Mouse (Mus musculus): ENCODE measurements around the gene Dscaml1. TPM values are rescaled to one million over a fixed set of nuclear protein-coding genes. Genes with fewer than 3 reads are reported as not detected.

Dscaml1 gene
- polyA plus RNA-seq, 1 experiment from 2014 or later = 0.23 TPM

GRCm38 (mm10) chr9:45465396-45466019, 39.1 kb downstream of the Dscaml1 start:
- no peak for ATAC-seq (ENCODE audit: insufficient number of reproducible peaks, low FRiP score, low TSS enrichment, low read depth)
- Histone ChIP-seq H3K27ac (no peak overlapping the region), H3K4me3 (no peak overlapping the region), H3K9me3 (no peaks in the 10 kb centered on the region), H3K9ac (no peak overlapping the region), H3K36me3 (no peaks in the 10 kb centered on the region), H3K4me1 (peaks cover 7% of the 10 kb centered on the region), H3K4me2 (no peak overlapping the region), H3K27me3 (no peaks in the 10 kb centered on the region)
- WGBS = 23% methylated on average over 6 of the region's 6 CpGs

GRCm38 (mm10) chr9:45468235-45468634, 41.8 kb downstream of the Dscaml1 start:
- Histone ChIP-seq H3K4me3 (no peak overlapping the region), H3K9me3 (no peaks in the 10 kb centered on the region), H3K27ac (no peak overlapping the region), H3K4me2 (no peak overlapping the region), H3K9ac (no peak overlapping the region), H3K36me3 (no peaks in the 10 kb centered on the region), H3K27me3 (no peaks in the 10 kb centered on the region), H3K4me1 (peaks cover 7% of the 10 kb centered on the region)
- no peak for ATAC-seq (ENCODE audit: insufficient number of reproducible peaks, low FRiP score, low TSS enrichment, low read depth)
- whole genome bisulfite sequencing = 72% methylated on average over 10 of the region's 10 CpGs

GRCm38 (mm10) chr9:45470746-45471471, 44.5 kb downstream of the Dscaml1 start:
- Histone ChIP-seq H3K9me3 (no peaks in the 10 kb centered on the region), H3K4me3 (no peak overlapping the region), H3K4me1 (no peaks in the 10 kb centered on the region), H3K27me3 (no peaks in the 10 kb centered on the region), H3K4me2 (no peak overlapping the region), H3K27ac (no peak overlapping the region), H3K36me3 (no peaks in the 10 kb centered on the region), H3K9ac (no peak overlapping the region)
- ATAC-seq (ENCODE audit: insufficient number of reproducible peaks, low FRiP score, low TSS enrichment, low read depth) = no peak
- 78% methylated on average over 10 of the region's 10 CpGs for WGBS

- Histone ChIP-seq H3K36me3 (no peaks in the 10 kb centered on the region), H3K27me3 (no peaks in the 10 kb centered on the region), H3K9me3 (no peaks in the 10 kb centered on the region), H3K4me1 (no peaks in the 10 kb centered on the region), H3K4me3 (no peak overlapping the region), H3K4me2 (no peak overlapping the region), H3K27ac (no peak overlapping the region), H3K9ac (no peak overlapping the region)
- no peak for ATAC-seq (ENCODE audit: insufficient number of reproducible peaks, low FRiP score, low TSS enrichment, low read depth)
- 17% methylated on average over 9 of the region's 9 CpGs for WGBS
Observed at GRCm38 (mm10) chr9:45471691-45472090, 45.3 kb downstream of the Dscaml1 start.

- no peaks in the 10 kb centered on the region for H3K9me3 ChIP-seq
- no peak overlapping the region for H3K9ac ChIP-seq
- no peaks in the 10 kb centered on the region for H3K36me3 ChIP-seq
- H3K27me3 ChIP-seq = no peaks in the 10 kb centered on the region
- H3K4me3 ChIP-seq = no peak overlapping the region
- ATAC-seq (ENCODE audit: insufficient number of reproducible peaks, low FRiP score, low TSS enrichment, low read depth) = no peak
- H3K4me1 ChIP-seq = no peaks in the 10 kb centered on the region
- no peak overlapping the region for H3K27ac ChIP-seq
- H3K4me2 ChIP-seq = no peak overlapping the region
Observed at GRCm38 (mm10) chr9:45474874-45475273, 48.4 kb downstream of the Dscaml1 start.

- Histone ChIP-seq H3K4me1 (no peaks in the 10 kb centered on the region), H3K9me3 (no peaks in the 10 kb centered on the region), H3K36me3 (no peaks in the 10 kb centered on the region), H3K27ac (no peak overlapping the region), H3K9ac (no peak overlapping the region), H3K4me2 (no peak overlapping the region), H3K27me3 (no peaks in the 10 kb centered on the region), H3K4me3 (no peak overlapping the region)
- ATAC-seq (ENCODE audit: insufficient number of reproducible peaks, low FRiP score, low TSS enrichment, low read depth) = no peak
- 88% methylated on average over 9 of the region's 9 CpGs for WGBS
Observed at GRCm38 (mm10) chr9:45480936-45481335, 54.5 kb downstream of the Dscaml1 start.

- no peak overlapping the region for H3K4me3 ChIP-seq
- no peak overlapping the region for H3K9ac ChIP-seq
- H3K27ac ChIP-seq = no peak overlapping the region
- H3K4me2 ChIP-seq = no peak overlapping the region
- ATAC-seq (ENCODE audit: insufficient number of reproducible peaks, low FRiP score, low TSS enrichment, low read depth) = no peak
- H3K36me3 ChIP-seq = no peaks in the 10 kb centered on the region
- 75% methylated on average over 4 of the region's 4 CpGs for WGBS
- H3K4me1 ChIP-seq = no peaks in the 10 kb centered on the region
- H3K9me3 ChIP-seq = no peaks in the 10 kb centered on the region
- H3K27me3 ChIP-seq = no peaks in the 10 kb centered on the region
Observed at GRCm38 (mm10) chr9:45486665-45487074, 60.2 kb downstream of the Dscaml1 start.

GRCm38 (mm10) chr9:45487179-45487801, 60.9 kb downstream of the Dscaml1 start:
- Histone ChIP-seq H3K4me3 (no peak overlapping the region), H3K36me3 (no peaks in the 10 kb centered on the region), H3K4me1 (no peaks in the 10 kb centered on the region), H3K9me3 (no peaks in the 10 kb centered on the region), H3K27me3 (no peaks in the 10 kb centered on the region), H3K4me2 (no peak overlapping the region), H3K27ac (no peak overlapping the region), H3K9ac (no peak overlapping the region)
- no peak for ATAC-seq (ENCODE audit: insufficient number of reproducible peaks, low FRiP score, low TSS enrichment, low read depth)
- WGBS = 85% methylated on average over 12 of the region's 12 CpGs

- H3K36me3 ChIP-seq = no peaks in the 10 kb centered on the region
Observed at GRCm38 (mm10) chr9:45490899-45491298, 64.5 kb downstream of the Dscaml1 start.

GRCm38 (mm10) chr9:45494889-45495288, 68.5 kb downstream of the Dscaml1 start:
- H3K27me3 ChIP-seq = no peaks in the 10 kb centered on the region
- no peaks in the 10 kb centered on the region for H3K9me3 ChIP-seq
- ATAC-seq (ENCODE audit: insufficient number of reproducible peaks, low FRiP score, low TSS enrichment, low read depth) = no peak

More at GRCm38 (mm10) chr9:45490899-45491298, 64.5 kb downstream of the Dscaml1 start:
- Histone ChIP-seq H3K4me1 (no peaks in the 10 kb centered on the region), H3K4me2 (no peak overlapping the region), H3K9me3 (no peaks in the 10 kb centered on the region), H3K27me3 (no peaks in the 10 kb centered on the region), H3K4me3 (no peak overlapping the region), H3K9ac (no peak overlapping the region), H3K27ac (no peak overlapping the region)
- 80% methylated on average over 2 of the region's 2 CpGs for WGBS
- no peak for ATAC-seq (ENCODE audit: insufficient number of reproducible peaks, low FRiP score, low TSS enrichment, low read depth)

GRCm38 (mm10) chr9:45496340-45496739, 69.9 kb downstream of the Dscaml1 start:
- ATAC-seq (ENCODE audit: insufficient number of reproducible peaks, low FRiP score, low TSS enrichment, low read depth) = no peak
- Histone ChIP-seq H3K36me3 (no peaks in the 10 kb centered on the region), H3K4me2 (no peak overlapping the region), H3K27me3 (no peaks in the 10 kb centered on the region), H3K9ac (no peak overlapping the region), H3K9me3 (no peaks in the 10 kb centered on the region), H3K4me3 (no peak overlapping the region), H3K27ac (no peak overlapping the region), H3K4me1 (0 out of 2 replicates have a peak, but pooled peaks cover 3% of the 10 kb centered on the region)
- WGBS = 89% methylated on average over 3 of the region's 3 CpGs

More at GRCm38 (mm10) chr9:45494889-45495288, 68.5 kb downstream of the Dscaml1 start:
- H3K9ac ChIP-seq = no peak overlapping the region
- H3K4me3 ChIP-seq = no peak overlapping the region
- no peak overlapping the region for H3K4me2 ChIP-seq
- 0 out of 2 replicates have a peak, but pooled peaks cover 3% of the 10 kb centered on the region for H3K4me1 ChIP-seq
- no peak overlapping the region for H3K27ac ChIP-seq
- no peaks in the 10 kb centered on the region for H3K36me3 ChIP-seq
- 88% methylated on average over 3 of the region's 3 CpGs for WGBS

- H3K27me3 ChIP-seq = no peaks in the 10 kb centered on the region
- WGBS = 77% methylated on average over 1 of the region's 1 CpGs
- no peak overlapping the region for H3K9ac ChIP-seq
- no peaks in the 10 kb centered on the region for H3K9me3 ChIP-seq
- H3K4me1 ChIP-seq = 0 out of 2 replicates have a peak, but pooled peaks cover 6% of the 10 kb centered on the region
- no peak for ATAC-seq (ENCODE audit: insufficient number of reproducible peaks, low FRiP score, low TSS enrichment, low read depth)
- H3K4me2 ChIP-seq = no peak overlapping the region
- H3K36me3 ChIP-seq = no peaks in the 10 kb centered on the region
- no peak overlapping the region for H3K27ac ChIP-seq
- H3K4me3 ChIP-seq = no peak overlapping the region
Observed at GRCm38 (mm10) chr9:45496944-45497343, 70.5 kb downstream of the Dscaml1 start.
